Comparison of ENCODE assay signal across 15 mouse cellular contexts in genomic region chr19:28049280-28049679, GRCm38 (mm10).
"Had no signal": no experiment of that assay in that cellular context is flagged by ENCODE, and none has a peak within 500 bp of the region (broad histone marks: within the 10 kb centered on the region; RNA-seq: fewer than 3 reads in every experiment).

No protein-coding gene starts in this region.

- H3K4me1 ChIP-seq: midbrain, embryonic 10.5 days; midbrain, embryonic 12.5 days; neural tube, embryonic 12.5 days; stomach, embryonic 15.5 days had no signal

- H3K4me2 ChIP-seq: lung, embryonic 14.5 days; midbrain, embryonic 12.5 days; neural tube, embryonic 12.5 days; stomach, embryonic 15.5 days had no signal

- H3K9me3 ChIP-seq: midbrain, embryonic 10.5 days; midbrain, embryonic 12.5 days; neural tube, embryonic 12.5 days; stomach, embryonic 15.5 days had no signal

- H3K27ac ChIP-seq: midbrain, embryonic 10.5 days; midbrain, embryonic 12.5 days; neural tube, embryonic 12.5 days; stomach, embryonic 15.5 days; stomach, postnatal 0 days had no signal

- DNase-seq: lung, adult 18-20 months; lung, embryonic 14.5 days; lung, postnatal 10 days; lung, postnatal 4 days; midbrain, embryonic 14.5 days; right cerebral cortex, postnatal 14 days; thymus, adult 2 months; thymus, postnatal 25 days; thymus, postnatal 4 days had no signal

- H3K9ac ChIP-seq: lung, embryonic 14.5 days; midbrain, embryonic 12.5 days; neural tube, embryonic 12.5 days; stomach, embryonic 15.5 days had no signal

- H3K4me3 ChIP-seq: midbrain, embryonic 10.5 days; midbrain, embryonic 12.5 days; neural tube, embryonic 12.5 days; stomach, embryonic 15.5 days had no signal

- ATAC-seq: midbrain, embryonic 16.5 days had no signal

- H3K27me3 ChIP-seq: midbrain, embryonic 12.5 days; neural tube, embryonic 12.5 days; stomach, embryonic 15.5 days had no signal

- H3K36me3 ChIP-seq: midbrain, embryonic 10.5 days; midbrain, embryonic 12.5 days; neural tube, embryonic 12.5 days; stomach, embryonic 15.5 days had no signal
